Mouse (Mus musculus): Measurements from ENCODE around the gene Flrt2. TPM values are rescaled to one million over a fixed set of nuclear protein-coding genes. Genes with fewer than 3 reads are reported as not detected.

Flrt2 gene
- 58.1 TPM for polyA plus RNA-seq (2014; fragmentation: Illumina TruSeq; extraction: RNeasy Lipid Tissue Mini Kit (QIAGEN cat#74804))

DNA sequence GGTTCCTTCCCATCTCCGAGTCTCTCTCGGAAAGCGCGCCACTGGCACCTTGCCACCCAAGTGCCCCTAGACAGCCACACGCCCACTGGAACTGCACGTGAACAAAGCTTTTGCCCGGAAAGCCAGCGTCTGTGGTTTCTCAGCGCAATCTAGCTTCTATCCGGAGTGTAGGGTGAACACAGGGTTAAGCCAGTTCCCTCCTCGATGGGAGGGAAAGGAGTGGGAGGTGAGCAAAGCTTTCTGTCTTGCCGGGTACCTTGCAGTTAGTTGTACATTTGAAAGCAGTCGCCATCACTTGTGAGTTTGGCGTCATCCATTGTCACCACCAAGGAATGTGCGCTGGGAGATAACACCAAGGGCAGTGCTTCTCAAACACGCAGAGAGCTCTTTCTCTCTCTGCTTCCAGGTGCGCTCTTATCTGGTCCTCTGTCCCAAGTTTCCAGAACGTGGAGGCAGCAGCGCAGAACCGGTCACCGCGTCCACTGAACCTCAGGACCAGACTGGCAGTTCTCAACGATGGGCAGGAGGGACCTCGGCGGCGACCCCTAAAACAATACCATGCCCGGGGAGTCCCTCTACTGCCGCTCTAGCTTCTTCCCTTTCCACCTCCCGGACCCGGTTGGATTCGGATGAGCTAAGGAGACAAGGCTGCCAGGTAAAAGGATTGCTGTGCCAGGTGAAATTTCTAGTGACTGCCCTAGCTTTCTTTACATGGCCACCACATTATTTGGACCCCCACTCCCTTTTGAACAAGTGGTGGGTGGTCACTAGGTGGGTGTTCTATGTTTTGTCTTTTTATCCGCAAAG, at the start of gene Flrt2:
Gene Flrt2, plus strand, starts transcription at position 266 of the 807 bp plus-strand sequence.

